Comparison of ENCODE assay signal across 8 mouse cellular contexts in genomic region chr11:116108464-116109137, GRCm38 (mm10). TPM values are rescaled to one million over a fixed set of nuclear protein-coding genes. Genes with fewer than 3 reads are reported as not detected.
DNase-seq lines count a peak whose midpoint lies in the region; ATAC-seq and TF ChIP-seq lines count a peak whose summit lies in the region.

No protein-coding gene starts in this region.

- intact Hi-C loops in left cerebral cortex, postnatal 14 days (cut with DNase I) = no loop called here

- no peak for TF ChIP-seq CTCF in midbrain, postnatal 0 days (IDR thresholded peaks at IDR 0.05)

- no peak overlapping the region for H3K27ac ChIP-seq in forebrain, embryonic 14.5 days (ENCODE audit: low read depth, low read length)
- no peak overlapping the region for H3K27ac ChIP-seq in hindbrain, embryonic 10.5 days
- H3K27ac ChIP-seq in limb, embryonic 14.5 days (replicated peaks; ENCODE audit: low read depth, low read length) = peak overlapping the region; percentile 15; the same call in 1 of the 2 replicates
- H3K27ac ChIP-seq in midbrain, postnatal 0 days (ENCODE audit: low read depth, low read length) = no peak overlapping the region

- no peaks in the 10 kb centered on the region for H3K36me3 ChIP-seq in forebrain, embryonic 14.5 days (ENCODE audit: control insufficient read depth, insufficient read depth, low read length)
- H3K36me3 ChIP-seq in hindbrain, embryonic 10.5 days = no peaks in the 10 kb centered on the region
- H3K36me3 ChIP-seq in limb, embryonic 14.5 days (ENCODE audit: control insufficient read depth, insufficient read depth, low read length) = no peaks in the 10 kb centered on the region
- H3K36me3 ChIP-seq in midbrain, postnatal 0 days (ENCODE audit: insufficient read depth, low read length) = no peaks in the 10 kb centered on the region

- no peaks in the 10 kb centered on the region for H3K9me3 ChIP-seq in forebrain, embryonic 14.5 days (replicated peaks; ENCODE audit: control insufficient read depth, low read length)
- no peaks in the 10 kb centered on the region for H3K9me3 ChIP-seq in hindbrain, embryonic 10.5 days
- H3K9me3 ChIP-seq in limb, embryonic 14.5 days (ENCODE audit: control insufficient read depth, low read length) = no peaks in the 10 kb centered on the region
- H3K9me3 ChIP-seq in midbrain, postnatal 0 days (ENCODE audit: low read length) = no peaks in the 10 kb centered on the region

- ATAC-seq in forebrain, embryonic 14.5 days = no peak
- ATAC-seq in limb, embryonic 14.5 days (ENCODE audit: low FRiP score, low read depth) = no peak
- ATAC-seq in midbrain, postnatal 0 days (ENCODE audit: low FRiP score) = no peak

- DNase-seq in right cerebral cortex, adult 18-20 months = peak; percentile 48
- no peak for DNase-seq in right cerebral cortex, postnatal 14 days
- no peak for DNase-seq in forebrain, embryonic 14.5 days (ENCODE audit: low spot score)
- peak; percentile 37 for DNase-seq in hindbrain, embryonic 10.5 days (ENCODE audit: low spot score)
- DNase-seq in limb, embryonic 14.5 days (ENCODE audit: low spot score) = peak; percentile 39
- no peak for DNase-seq in midbrain, postnatal 0 days (ENCODE audit: low spot score)
- no peak for DNase-seq in spleen, postnatal 36 days (ENCODE audit: low spot score in 2 of 2)
- no peak for DNase-seq in left cerebral cortex, postnatal 14 days (ENCODE audit: low spot score in 2 of 2)

- H3K4me1 ChIP-seq in forebrain, embryonic 14.5 days (ENCODE audit: control insufficient read depth, insufficient read depth, low read length) = peaks cover 8% of the 10 kb centered on the region
- H3K4me1 ChIP-seq in hindbrain, embryonic 10.5 days (replicated peaks) = peaks cover 65% of the 10 kb centered on the region
- H3K4me1 ChIP-seq in limb, embryonic 14.5 days (ENCODE audit: control insufficient read depth, insufficient read depth, low read length) = peaks cover 39% of the 10 kb centered on the region
- no peaks in the 10 kb centered on the region for H3K4me1 ChIP-seq in midbrain, postnatal 0 days (ENCODE audit: insufficient read depth, low read length)

- no peak overlapping the region for H3K9ac ChIP-seq in forebrain, embryonic 14.5 days (ENCODE audit: low read length)
- H3K9ac ChIP-seq in limb, embryonic 14.5 days (ENCODE audit: low read depth, low read length, severe bottlenecking) = peak overlapping the region; percentile 61
- H3K9ac ChIP-seq in midbrain, postnatal 0 days (replicated peaks; ENCODE audit: low read length, poor library complexity, severe bottlenecking) = no peak overlapping the region

- no peak for TF ChIP-seq POLR2A in limb, embryonic 14.5 days (IDR thresholded peaks at IDR 0.05; ENCODE audit: borderline replicate concordance, extremely low read depth, insufficient read depth, insufficient read length)

- peak overlapping the region; percentile 40 for H3K4me2 ChIP-seq in forebrain, embryonic 14.5 days (ENCODE audit: low read length)
- H3K4me2 ChIP-seq in limb, embryonic 14.5 days (replicated peaks; ENCODE audit: low read depth, low read length, severe bottlenecking) = peak overlapping the region; percentile 69
- H3K4me2 ChIP-seq in midbrain, postnatal 0 days (ENCODE audit: low read depth, low read length, poor library complexity, severe bottlenecking) = peak overlapping the region; percentile 66

- 3% methylated on average over 23 of the region's 23 CpGs for WGBS in forebrain, embryonic 14.5 days
- 6% methylated on average over 23 of the region's 23 CpGs for WGBS in hindbrain, embryonic 10.5 days
- 10% methylated on average over 23 of the region's 23 CpGs for WGBS in limb, embryonic 14.5 days
- WGBS in midbrain, postnatal 0 days = 2% methylated on average over 16 of the region's 23 CpGs

- peaks cover 60% of the 10 kb centered on the region for H3K27me3 ChIP-seq in forebrain, embryonic 14.5 days (replicated peaks; ENCODE audit: control insufficient read depth, insufficient read depth, low read length)
- peaks cover 80% of the 10 kb centered on the region for H3K27me3 ChIP-seq in hindbrain, embryonic 10.5 days (ENCODE audit: insufficient read depth, poor library complexity, severe bottlenecking)
- peaks cover 48% of the 10 kb centered on the region for H3K27me3 ChIP-seq in limb, embryonic 14.5 days (ENCODE audit: control insufficient read depth, insufficient read depth, low read length)
- H3K27me3 ChIP-seq in midbrain, postnatal 0 days (ENCODE audit: insufficient read depth, low read length) = peaks cover 50% of the 10 kb centered on the region

- H3K4me3 ChIP-seq in forebrain, embryonic 14.5 days (ENCODE audit: low read depth, low read length) = no peak overlapping the region
- H3K4me3 ChIP-seq in hindbrain, embryonic 10.5 days = peak overlapping the region; percentile 45
- peak overlapping the region; percentile 52 for H3K4me3 ChIP-seq in limb, embryonic 14.5 days (replicated peaks; ENCODE audit: low read length)
- H3K4me3 ChIP-seq in midbrain, postnatal 0 days (ENCODE audit: low read depth, low read length) = peak overlapping the region; percentile 41

RNA-seq across cellular contexts. Expression of gene Trim47, which starts 18.4 kb away (rescaled TPM):
- 4.0 and 6.0 TPM in 2 replicates for polyA plus RNA-seq in forebrain, embryonic 14.5 days (2014; fragmentation: Nextera tagmentation; extraction: Ambion mirVana)
- 3.1 and 4.3 TPM in 2 replicates for polyA plus RNA-seq in hindbrain, embryonic 10.5 days (2016; fragmentation: Nextera tagmentation; extraction: Ambion mirVana)
- polyA plus RNA-seq in limb, embryonic 14.5 days (2012; rRNA removed) = 25.5 and 35.2 TPM in 2 replicates
- 25.1 and 28.5 TPM in 2 replicates for polyA plus RNA-seq in limb, embryonic 14.5 days (2014; fragmentation: Nextera tagmentation; extraction: Ambion mirVana)
- 12.6 and 16.8 TPM in 2 replicates for total RNA-seq in midbrain, postnatal 0 days (2014; rRNA removed)
- polyA plus RNA-seq in midbrain, postnatal 0 days (2015; fragmentation: Nextera tagmentation; extraction: Ambion mirVana) = 9.0 and 11.7 TPM in 2 replicates
- 1 to 10 TPM; 8.7 to 9.0 TPM for total RNA-seq in left cerebral cortex, postnatal 14 days (2021)

RNA-seq across cellular contexts. Expression of gene Wbp2, which starts 21.8 kb away (rescaled TPM):
- polyA plus RNA-seq in forebrain, embryonic 14.5 days (2014; fragmentation: Nextera tagmentation; extraction: Ambion mirVana) = 145 and 166 TPM in 2 replicates
- 98.1 and 128 TPM in 2 replicates for polyA plus RNA-seq in hindbrain, embryonic 10.5 days (2016; fragmentation: Nextera tagmentation; extraction: Ambion mirVana)
- 58.6 and 76.2 TPM in 2 replicates for polyA plus RNA-seq in limb, embryonic 14.5 days (2012; rRNA removed)
- 56.8 and 57.7 TPM in 2 replicates for polyA plus RNA-seq in limb, embryonic 14.5 days (2014; fragmentation: Nextera tagmentation; extraction: Ambion mirVana)
- total RNA-seq in midbrain, postnatal 0 days (2014; rRNA removed) = 119 and 150 TPM in 2 replicates
- polyA plus RNA-seq in midbrain, postnatal 0 days (2015; fragmentation: Nextera tagmentation; extraction: Ambion mirVana) = 254 and 267 TPM in 2 replicates
- 100 to 1,000 TPM; 278 to 292 TPM for total RNA-seq in left cerebral cortex, postnatal 14 days (2021)

RNA-seq across cellular contexts. Expression of gene Trim65, which starts 22.3 kb away (rescaled TPM):
- polyA plus RNA-seq in forebrain, embryonic 14.5 days (2014; fragmentation: Nextera tagmentation; extraction: Ambion mirVana) = 0.97 and 1.1 TPM in 2 replicates
- 1.8 and 2.0 TPM in 2 replicates for polyA plus RNA-seq in hindbrain, embryonic 10.5 days (2016; fragmentation: Nextera tagmentation; extraction: Ambion mirVana)
- polyA plus RNA-seq in limb, embryonic 14.5 days (2012; rRNA removed) = 4.9 and 6.2 TPM in 2 replicates
- polyA plus RNA-seq in limb, embryonic 14.5 days (2014; fragmentation: Nextera tagmentation; extraction: Ambion mirVana) = 3.1 and 4.1 TPM in 2 replicates
- total RNA-seq in midbrain, postnatal 0 days (2014; rRNA removed) = 5.7 and 7.6 TPM in 2 replicates
- polyA plus RNA-seq in midbrain, postnatal 0 days (2015; fragmentation: Nextera tagmentation; extraction: Ambion mirVana) = 2.3 TPM in 2 replicates
- 1 to 10 TPM; 5.4 to 7.0 TPM for total RNA-seq in left cerebral cortex, postnatal 14 days (2021)

RNA-seq across cellular contexts. Expression of gene Mrpl38, which starts 30.1 kb away (rescaled TPM):
- polyA plus RNA-seq in forebrain, embryonic 14.5 days (2014; fragmentation: Nextera tagmentation; extraction: Ambion mirVana) = 79.6 and 83.4 TPM in 2 replicates
- polyA plus RNA-seq in hindbrain, embryonic 10.5 days (2016; fragmentation: Nextera tagmentation; extraction: Ambion mirVana) = 108 and 114 TPM in 2 replicates
- 52.6 and 56.4 TPM in 2 replicates for polyA plus RNA-seq in limb, embryonic 14.5 days (2012; rRNA removed)
- 85.8 and 86.5 TPM in 2 replicates for polyA plus RNA-seq in limb, embryonic 14.5 days (2014; fragmentation: Nextera tagmentation; extraction: Ambion mirVana)
- total RNA-seq in midbrain, postnatal 0 days (2014; rRNA removed) = 74.3 and 100 TPM in 2 replicates
- 77.0 and 78.7 TPM in 2 replicates for polyA plus RNA-seq in midbrain, postnatal 0 days (2015; fragmentation: Nextera tagmentation; extraction: Ambion mirVana)
- total RNA-seq in left cerebral cortex, postnatal 14 days (2021) = 10 to 100 TPM; 51.1 to 56.1 TPM

RNA-seq across cellular contexts. Expression of gene Unc13d, which starts 30.8 kb away (rescaled TPM):
- 0.19 and 0.62 TPM in 2 replicates for polyA plus RNA-seq in forebrain, embryonic 14.5 days (2014; fragmentation: Nextera tagmentation; extraction: Ambion mirVana)
- 3.1 and 4.5 TPM in 2 replicates for polyA plus RNA-seq in hindbrain, embryonic 10.5 days (2016; fragmentation: Nextera tagmentation; extraction: Ambion mirVana)
- polyA plus RNA-seq in limb, embryonic 14.5 days (2012; rRNA removed) = 4.1 and 4.3 TPM in 2 replicates
- polyA plus RNA-seq in limb, embryonic 14.5 days (2014; fragmentation: Nextera tagmentation; extraction: Ambion mirVana) = 3.4 and 3.8 TPM in 2 replicates
- total RNA-seq in midbrain, postnatal 0 days (2014; rRNA removed) = 0.22 and 0.71 TPM in 2 replicates
- 0.67 and 0.77 TPM in 2 replicates for polyA plus RNA-seq in midbrain, postnatal 0 days (2015; fragmentation: Nextera tagmentation; extraction: Ambion mirVana)
- total RNA-seq in left cerebral cortex, postnatal 14 days (2021) = under 1 TPM; 0.46 to 0.55 TPM

Comparison
In these comparisons a context has a peak if more than half of its experiments do, and no peak if none do; other contexts are left out.
1. DNase-seq: peak in right cerebral cortex, adult 18-20 months (single experiment), hindbrain, embryonic 10.5 days (single experiment) and limb, embryonic 14.5 days (single experiment); none in right cerebral cortex, postnatal 14 days (single experiment), forebrain, embryonic 14.5 days (single experiment), midbrain, postnatal 0 days (single experiment), spleen, postnatal 36 days (0 of 2) and left cerebral cortex, postnatal 14 days (0 of 2).
2. Peak in every context shown above with its lines, with median percentiles within 50 percentile points of each other: H3K4me2 ChIP-seq.